Mouse (Mus musculus): ENCODE results near the gene Sp6. TPM values are rescaled to one million over a fixed set of nuclear protein-coding genes. Genes with fewer than 3 reads are reported as not detected.

The Sp6 gene
- polyA plus RNA-seq, 1 experiment from 2014 or later = 0.03 TPM

DNA sequence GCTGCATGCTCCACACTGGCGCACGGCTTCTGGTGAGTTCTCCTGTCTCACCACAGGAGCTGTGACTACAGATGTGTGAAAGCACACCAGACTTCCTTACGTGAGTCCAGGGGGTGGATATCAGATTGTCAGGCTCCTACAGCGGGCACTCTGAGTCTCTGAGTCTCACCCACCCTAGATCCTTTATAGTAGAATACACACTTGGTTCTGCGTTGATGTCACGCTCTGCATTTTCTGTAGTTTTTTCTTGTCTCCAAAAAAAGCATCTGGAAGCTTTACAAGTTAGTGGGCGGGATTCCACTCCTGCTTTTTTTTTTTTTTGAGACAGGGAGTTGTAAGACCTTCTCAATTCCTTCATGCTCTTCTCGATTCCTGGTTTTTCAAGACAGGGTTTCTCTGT is 31.7 kb downstream of the Sp6 start:
- H3K4me1 ChIP-seq (replicated peaks) = peaks cover 25% of the 10 kb centered on the region
- peaks cover 34% of the 10 kb centered on the region for H3K36me3 ChIP-seq (replicated peaks)
- no peaks in the 10 kb centered on the region for H3K27me3 ChIP-seq
- H3K9ac ChIP-seq = no peak overlapping the region
- no peak overlapping the region for H3K27ac ChIP-seq (replicated peaks)
- no peak for ATAC-seq (ENCODE audit: insufficient read depth)
- no peaks in the 10 kb centered on the region for H3K9me3 ChIP-seq (replicated peaks)
- WGBS (ENCODE audit: insufficient replicate concordance) = 72% methylated on average over 8 of the region's 8 CpGs
- H3K4me2 ChIP-seq = no peak overlapping the region
- no peak overlapping the region for H3K4me3 ChIP-seq (replicated peaks)

DNA sequence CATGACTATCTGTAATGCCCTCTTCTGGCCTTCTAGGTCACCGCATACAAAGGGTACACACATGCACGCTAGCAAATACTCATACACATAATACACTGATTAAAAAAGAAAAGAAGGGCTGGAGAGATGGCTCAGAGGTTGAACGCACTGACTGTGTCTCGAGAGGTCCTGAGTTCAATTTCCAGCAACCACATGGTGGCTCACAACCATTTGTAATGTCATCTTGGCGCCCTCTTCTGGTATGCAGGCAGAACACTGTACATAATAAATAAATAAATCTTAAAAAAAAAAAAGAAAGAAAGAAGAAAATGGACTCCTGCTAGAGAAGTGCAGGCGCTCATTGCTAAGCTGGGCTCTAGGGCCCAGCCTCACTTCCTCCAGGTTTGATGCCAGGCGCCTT is 32.7 kb downstream of the Sp6 start:
- no peak for ATAC-seq (ENCODE audit: insufficient read depth)
- 71% methylated on average over 7 of the region's 7 CpGs for WGBS (ENCODE audit: insufficient replicate concordance)
- H3K4me2 ChIP-seq = no peak overlapping the region
- H3K9me3 ChIP-seq (replicated peaks) = no peaks in the 10 kb centered on the region
- H3K27ac ChIP-seq (replicated peaks) = no peak overlapping the region
- H3K9ac ChIP-seq = no peak overlapping the region
- H3K27me3 ChIP-seq = no peaks in the 10 kb centered on the region
- H3K36me3 ChIP-seq (replicated peaks) = peaks cover 34% of the 10 kb centered on the region
- H3K4me1 ChIP-seq (replicated peaks) = peaks cover 26% of the 10 kb centered on the region
- H3K4me3 ChIP-seq (replicated peaks) = no peak overlapping the region

DNA sequence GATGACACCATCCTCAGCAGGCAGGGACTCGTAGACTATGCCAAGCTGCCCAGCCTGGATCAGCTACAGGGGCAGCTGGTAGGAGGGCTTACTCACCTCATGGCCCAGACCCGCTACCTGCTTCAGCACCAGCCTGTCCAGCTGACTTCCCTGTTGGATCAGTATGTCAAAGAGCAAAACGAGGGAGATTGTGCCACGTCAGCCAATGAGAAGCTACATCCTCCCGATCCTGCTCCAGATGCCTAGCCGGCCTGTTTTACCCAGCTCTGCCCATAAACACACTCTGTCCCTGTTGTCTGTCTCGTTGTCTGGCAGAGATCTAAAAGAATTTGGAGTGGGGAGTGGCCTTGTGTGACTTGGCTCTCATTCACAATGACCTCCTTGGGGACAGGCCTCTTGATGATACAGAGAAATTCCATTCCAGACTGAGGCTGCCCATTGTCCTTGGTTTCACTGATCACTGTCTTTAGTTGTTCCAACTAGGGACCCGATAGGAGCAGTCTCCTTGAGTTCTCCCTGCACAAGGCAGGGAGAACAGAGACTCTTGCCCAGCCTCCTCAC is 35.0 kb downstream of the Sp6 start:
- Histone ChIP-seq H3K9me3 (replicated peaks) (no peaks in the 10 kb centered on the region), H3K27ac (replicated peaks) (no peak overlapping the region), H3K27me3 (no peaks in the 10 kb centered on the region), H3K4me2 (no peak overlapping the region), H3K4me3 (replicated peaks) (no peak overlapping the region), H3K36me3 (replicated peaks) (peaks cover 34% of the 10 kb centered on the region), H3K9ac (no peak overlapping the region), H3K4me1 (replicated peaks) (peaks cover 29% of the 10 kb centered on the region)
- no peak for ATAC-seq (ENCODE audit: insufficient read depth)
- WGBS (ENCODE audit: insufficient replicate concordance) = 72% methylated on average over 8 of the region's 8 CpGs

DNA sequence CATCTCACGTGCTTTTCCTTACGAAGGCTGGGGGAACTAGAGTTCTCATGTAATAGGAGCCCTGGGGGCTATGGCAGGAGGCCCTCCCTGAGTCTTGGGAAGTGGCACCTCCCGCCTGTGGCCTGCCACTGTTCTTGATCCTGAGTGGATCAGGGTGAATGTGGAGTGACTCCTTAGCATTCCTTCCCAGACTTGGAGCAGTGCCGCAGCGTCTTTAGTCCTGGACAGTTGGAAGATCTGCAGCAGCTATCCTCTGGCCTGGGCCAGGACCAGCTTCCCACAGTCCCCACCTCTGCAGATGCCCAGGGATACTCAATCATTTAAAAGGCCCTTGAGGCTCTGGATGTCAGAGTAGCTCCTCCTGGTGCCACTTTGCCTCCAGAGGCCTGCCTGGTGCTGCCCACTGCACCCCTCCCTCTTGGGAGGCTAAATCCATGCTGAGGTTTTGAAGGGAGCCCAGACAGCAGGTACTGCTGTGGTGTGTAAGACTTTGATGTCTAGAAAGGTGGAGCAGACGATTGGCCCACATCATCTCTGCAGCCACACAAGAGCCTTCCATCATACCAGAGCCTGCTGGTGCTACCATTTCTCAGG is 36.4 kb downstream of the Sp6 start:
- H3K27ac ChIP-seq (replicated peaks) = no peak overlapping the region
- peaks cover 28% of the 10 kb centered on the region for H3K4me1 ChIP-seq (replicated peaks)
- ATAC-seq (ENCODE audit: insufficient read depth) = no peak
- no peaks in the 10 kb centered on the region for H3K27me3 ChIP-seq
- no peaks in the 10 kb centered on the region for H3K9me3 ChIP-seq (replicated peaks)
- peaks cover 37% of the 10 kb centered on the region for H3K36me3 ChIP-seq (replicated peaks)
- no peak overlapping the region for H3K4me3 ChIP-seq (replicated peaks)
- WGBS (ENCODE audit: insufficient replicate concordance) = 68% methylated on average over 6 of the region's 6 CpGs
- no peak overlapping the region for H3K9ac ChIP-seq
- no peak overlapping the region; the same call in 1 of the 2 replicates for H3K4me2 ChIP-seq

DNA sequence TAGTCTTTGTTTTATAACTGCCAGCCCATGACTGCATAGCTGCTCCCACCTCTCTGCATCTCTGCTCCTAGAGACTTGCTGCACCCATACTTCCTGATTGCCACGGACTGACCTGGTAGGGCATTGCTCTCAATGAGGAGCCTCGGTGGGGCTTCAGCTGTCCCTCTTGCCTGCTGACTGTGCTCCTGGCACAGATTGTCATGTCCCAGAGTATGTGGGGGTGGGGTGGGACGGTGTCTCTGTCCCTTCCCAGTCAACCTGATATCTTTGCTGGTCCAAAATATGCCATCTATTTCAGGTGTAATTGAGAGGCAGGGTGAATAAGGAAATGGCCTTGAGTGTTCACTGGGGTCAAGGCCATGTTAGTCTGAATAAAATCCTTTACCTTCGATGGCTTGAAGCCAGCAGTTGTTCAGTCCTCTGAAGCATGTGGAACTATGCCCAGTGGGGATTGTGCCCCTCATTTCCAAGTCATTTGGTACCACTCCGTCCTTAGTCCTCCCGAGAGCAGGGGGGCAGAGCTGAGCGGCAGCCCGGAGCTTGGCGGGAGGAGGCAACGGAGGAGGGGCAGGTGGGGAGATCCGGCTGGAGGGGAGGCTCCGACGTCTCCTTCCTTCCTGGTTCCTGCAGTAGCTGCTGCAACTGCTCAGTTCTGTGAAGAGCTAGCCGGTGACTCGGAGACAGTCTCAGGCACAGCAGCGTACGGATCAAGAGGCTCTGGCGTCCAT is 37.2 kb downstream of the Sp6 start, which contains the start of gene Osbpl7:
Gene Osbpl7 (plus strand): TSS at position 413 of the 728 bp plus-strand sequence.
- peak; percentile 56 for ATAC-seq (ENCODE audit: insufficient read depth)
- Histone ChIP-seq H3K27me3 (no peaks in the 10 kb centered on the region), H3K4me3 (replicated peaks) (peak within 1 kb of the TSS; percentile 66), H3K36me3 (replicated peaks) (peaks cover 39% of the 10 kb centered on the region), H3K9me3 (replicated peaks) (no peaks in the 10 kb centered on the region), H3K27ac (replicated peaks) (peak within 1 kb of the TSS; percentile 54; the same call in 1 of the 2 replicates), H3K9ac (peak within 1 kb of the TSS; percentile 68), H3K4me1 (replicated peaks) (peaks cover 28% of the 10 kb centered on the region), H3K4me2 (peak within 1 kb of the TSS; percentile 72)
- 5% methylated on average over 18 of the region's 18 CpGs for whole genome bisulfite sequencing (ENCODE audit: insufficient replicate concordance)

DNA sequence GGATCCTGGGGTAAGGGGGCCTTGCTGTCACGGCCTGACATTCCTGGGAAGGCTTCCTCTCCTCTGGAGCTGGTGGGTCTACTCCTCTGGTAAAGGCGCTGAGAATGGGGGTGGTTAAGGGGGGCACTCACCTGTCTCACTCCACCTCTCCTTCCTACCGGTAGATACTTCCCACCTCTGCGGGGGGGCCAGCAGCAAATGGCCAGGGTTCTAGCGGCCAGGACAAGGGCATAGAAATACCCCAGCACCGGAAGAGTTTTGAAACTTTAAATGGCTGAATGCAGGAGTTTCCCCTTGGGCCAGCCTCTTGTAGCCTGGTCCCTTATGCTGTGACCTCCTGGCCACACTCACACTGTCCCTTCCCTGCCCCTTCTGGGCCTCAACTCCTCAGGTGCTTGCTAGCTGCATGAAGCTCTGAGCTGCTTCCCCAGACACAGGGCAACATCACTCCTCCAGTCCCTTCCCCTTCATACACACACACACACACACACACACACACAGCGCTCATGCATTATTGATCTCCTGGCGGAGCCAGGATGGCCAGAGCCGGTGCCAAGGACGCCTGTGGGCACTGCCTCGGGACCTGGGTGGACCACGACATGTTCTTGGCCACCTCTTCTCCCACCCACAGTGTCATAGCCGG is 37.9 kb downstream of the Sp6 start:
- Histone ChIP-seq H3K4me1 (replicated peaks) (peaks cover 28% of the 10 kb centered on the region), H3K4me2 (peak overlapping the region; percentile 72), H3K9ac (peak overlapping the region; percentile 68), H3K4me3 (replicated peaks) (peak overlapping the region; percentile 66), H3K27me3 (no peaks in the 10 kb centered on the region), H3K36me3 (replicated peaks) (peaks cover 46% of the 10 kb centered on the region), H3K27ac (replicated peaks) (peak overlapping the region; percentile 54; the same call in 1 of the 2 replicates), H3K9me3 (replicated peaks) (no peaks in the 10 kb centered on the region)
- ATAC-seq (ENCODE audit: insufficient read depth) = no peak
- WGBS (ENCODE audit: insufficient replicate concordance) = 17% methylated on average over 13 of the region's 13 CpGs

DNA sequence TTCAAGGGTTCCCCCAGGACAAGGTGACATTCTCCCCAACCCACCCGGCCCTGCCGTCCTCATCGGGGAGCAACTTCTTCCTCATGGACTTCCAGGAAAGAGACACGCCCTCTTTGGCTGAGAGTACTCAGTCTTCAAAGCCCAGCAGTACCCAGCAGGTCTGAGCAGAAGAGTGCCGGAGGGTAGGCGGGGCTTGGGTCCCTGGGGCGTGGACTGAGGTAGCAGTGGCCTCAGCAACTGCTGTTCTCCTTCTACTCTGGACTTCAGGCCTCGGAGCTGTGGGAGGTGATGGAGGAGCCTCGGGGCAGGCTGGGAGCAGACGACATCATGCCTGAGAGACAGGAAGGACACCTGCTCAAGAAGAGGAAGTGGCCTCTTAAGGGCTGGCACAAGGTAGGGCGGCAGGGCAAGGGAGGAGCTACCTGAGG is 39.0 kb downstream of the Sp6 start:
- Histone ChIP-seq H3K4me1 (replicated peaks) (peaks cover 28% of the 10 kb centered on the region), H3K27me3 (no peaks in the 10 kb centered on the region), H3K4me2 (peak overlapping the region; percentile 72), H3K4me3 (replicated peaks) (peak overlapping the region; percentile 66), H3K9ac (0 out of 2 replicates have a peak overlapping the region, but pooled peaks have one; percentile 42), H3K9me3 (replicated peaks) (no peaks in the 10 kb centered on the region), H3K36me3 (replicated peaks) (peaks cover 45% of the 10 kb centered on the region), H3K27ac (replicated peaks) (no peak overlapping the region)
- ATAC-seq (ENCODE audit: insufficient read depth) = peak; percentile 65
- WGBS (ENCODE audit: insufficient replicate concordance) = 16% methylated on average over 11 of the region's 11 CpGs

DNA sequence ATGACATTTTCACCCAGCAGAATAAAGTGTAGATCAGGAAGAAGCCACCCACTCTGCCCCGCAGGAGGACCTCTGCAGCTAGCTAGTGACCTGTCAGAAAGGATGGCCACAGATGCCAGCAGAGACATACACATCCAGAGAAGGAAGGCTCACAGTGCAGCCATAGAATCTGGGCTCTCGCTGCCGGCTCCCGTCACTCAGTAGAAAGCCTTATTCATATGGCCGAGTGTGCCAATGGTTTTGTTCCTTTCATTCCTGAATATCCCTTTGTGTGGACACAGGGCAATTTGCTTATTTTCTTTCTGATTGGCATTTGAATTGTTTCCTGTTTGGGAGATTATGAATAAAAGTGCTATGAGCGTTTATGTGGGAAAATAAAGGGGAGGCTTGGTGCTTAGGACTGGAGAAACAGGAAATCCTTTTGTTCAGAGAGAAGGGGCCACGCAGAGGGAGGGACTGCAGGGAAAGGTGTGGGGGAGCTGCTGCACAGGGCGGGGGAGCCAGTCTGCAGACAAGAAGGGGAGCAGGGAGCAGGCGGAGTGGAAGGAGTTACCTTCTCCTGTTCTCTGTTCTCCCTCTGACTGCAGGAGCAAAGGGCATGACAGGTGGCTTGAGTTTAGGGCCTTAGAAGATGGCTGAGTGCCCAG is 50.2 kb downstream of the Sp6 start:
- no peak overlapping the region for H3K4me2 ChIP-seq
- no peaks in the 10 kb centered on the region for H3K9me3 ChIP-seq (replicated peaks)
- WGBS (ENCODE audit: insufficient replicate concordance) = 47% methylated on average over 9 of the region's 9 CpGs
- ATAC-seq (ENCODE audit: insufficient read depth) = no peak
- H3K9ac ChIP-seq = no peak overlapping the region
- no peak overlapping the region for H3K4me3 ChIP-seq (replicated peaks)
- no peaks in the 10 kb centered on the region for H3K27me3 ChIP-seq
- no peak overlapping the region for H3K27ac ChIP-seq (replicated peaks)
- H3K36me3 ChIP-seq (replicated peaks) = peaks cover 26% of the 10 kb centered on the region
- no peaks in the 10 kb centered on the region for H3K4me1 ChIP-seq (replicated peaks)

DNA sequence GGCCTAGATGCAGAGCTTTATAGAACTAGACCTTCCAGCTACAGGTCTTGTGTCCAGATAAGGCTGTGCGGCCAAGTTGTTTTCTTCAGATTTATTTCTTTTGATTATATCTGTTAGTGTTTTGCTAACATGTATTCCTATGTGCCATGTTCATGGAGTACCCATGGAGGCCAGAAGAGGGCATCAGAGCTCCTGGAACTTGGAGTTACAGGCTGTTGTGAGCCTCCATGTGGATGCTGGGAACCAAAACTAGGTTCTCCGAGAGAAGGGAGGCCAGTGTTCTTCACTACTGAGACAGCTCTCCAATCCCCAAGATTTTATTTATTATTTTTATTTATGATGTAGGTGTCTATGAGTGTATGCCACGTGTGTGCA is 50.7 kb downstream of the Sp6 start:
- no peak for ATAC-seq (ENCODE audit: insufficient read depth)
- WGBS (ENCODE audit: insufficient replicate concordance) = 68% methylated on average over 3 of the region's 3 CpGs
- Histone ChIP-seq H3K9ac (no peak overlapping the region), H3K4me1 (replicated peaks) (no peaks in the 10 kb centered on the region), H3K27me3 (no peaks in the 10 kb centered on the region), H3K4me2 (no peak overlapping the region), H3K27ac (replicated peaks) (no peak overlapping the region), H3K4me3 (replicated peaks) (no peak overlapping the region), H3K36me3 (replicated peaks) (peaks cover 26% of the 10 kb centered on the region), H3K9me3 (replicated peaks) (no peaks in the 10 kb centered on the region)

DNA sequence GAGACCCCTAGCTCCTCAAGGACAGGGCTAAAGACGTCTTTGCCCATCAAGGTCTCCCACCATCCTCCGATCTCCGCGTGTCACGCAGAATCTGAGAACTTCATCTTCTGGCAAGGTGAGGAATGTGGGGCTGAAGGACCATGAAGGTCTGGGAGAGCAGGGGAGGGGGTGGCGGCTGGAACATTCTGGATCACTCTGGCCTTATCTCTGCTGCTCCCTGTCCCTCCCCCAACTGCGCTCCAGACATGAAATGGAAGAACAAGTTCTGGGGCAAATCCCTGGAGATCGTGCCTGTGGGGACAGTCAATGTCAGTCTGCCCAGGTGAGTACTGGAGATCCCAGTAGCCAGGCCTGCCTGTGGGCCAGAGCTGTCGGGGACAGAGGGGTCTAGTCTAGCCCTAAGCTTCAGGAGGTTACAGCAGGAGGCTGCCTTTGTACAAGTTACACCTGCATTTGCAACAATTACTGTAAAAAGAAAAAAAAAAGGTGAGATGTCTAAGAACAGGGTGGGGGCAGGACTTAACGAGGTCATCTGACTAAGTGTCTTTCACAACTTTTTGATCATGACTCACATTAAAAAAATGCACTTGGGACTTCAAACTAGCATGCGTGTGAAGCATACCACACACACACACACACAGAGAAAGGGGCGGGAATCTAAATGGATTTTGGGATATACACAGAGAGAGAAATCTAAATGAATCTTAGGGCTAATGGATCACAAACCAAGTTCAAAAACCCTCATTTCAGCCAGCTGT is 52.5 kb downstream of the Sp6 start:
- no peak for ATAC-seq (ENCODE audit: insufficient read depth)
- H3K27me3 ChIP-seq = no peaks in the 10 kb centered on the region
- no peak overlapping the region for H3K4me2 ChIP-seq

More for the DNA sequence above, 52.5 kb downstream of the Sp6 start:
- H3K27ac ChIP-seq (replicated peaks) = no peak overlapping the region
- H3K9ac ChIP-seq = no peak overlapping the region
- H3K36me3 ChIP-seq (replicated peaks) = peaks cover 16% of the 10 kb centered on the region
- WGBS (ENCODE audit: insufficient replicate concordance) = 76% methylated on average over 12 of the region's 12 CpGs
- no peaks in the 10 kb centered on the region for H3K9me3 ChIP-seq (replicated peaks)
- no peak overlapping the region for H3K4me3 ChIP-seq (replicated peaks)
- H3K4me1 ChIP-seq (replicated peaks) = no peaks in the 10 kb centered on the region

All from liver, embryonic 15.5 days (tissue).